Mouse (Mus musculus): Measurements from ENCODE around the gene Abcc9. TPM values are rescaled to one million over a fixed set of nuclear protein-coding genes. Genes with fewer than 3 reads are reported as not detected.
"Not testable (repeated sequence)": the region's sequence is repeated elsewhere in the genome, so short reads cannot be mapped to it uniquely, and the experiment has no call there.

The Abcc9 gene
- polyA plus RNA-seq, 2 experiments = 1.0 to 2.0 TPM

GRCm38 (mm10) chr6:142669343-142669742 lies 32.8 kb downstream of the Abcc9 start:
- H3K27ac ChIP-seq = no peak overlapping the region
- H3K4me1 ChIP-seq (replicated peaks; ENCODE audit: control insufficient read depth in 2 of 2, insufficient read depth in 2 of 2, low read length in 1 of 2) = no peaks in the 10 kb centered on the region
- DNase-seq (ENCODE audit: low read depth in 3 of 3, low spot score in 3 of 3) (no peak), ATAC-seq (ENCODE audit: insufficient read depth) (no peak)
- 76% methylated on average over 6 of the region's 6 CpGs for WGBS (ENCODE audit: insufficient replicate concordance)
- no peaks in the 10 kb centered on the region for H3K9me3 ChIP-seq (ENCODE audit: control insufficient read depth, low read length)
- TF ChIP-seq EP300 (IDR thresholded peaks at IDR 0.05; ENCODE audit: low read depth) (no peak), CTCF (IDR thresholded peaks at IDR 0.05; ENCODE audit: low read depth) (no peak)
- H3K4me3 ChIP-seq (ENCODE audit: insufficient read depth in 1 of 2, low read depth in 2 of 2, low read length in 2 of 2) = no peak overlapping the region
- H3K9ac ChIP-seq (replicated peaks) = no peak overlapping the region
- H3K27me3 ChIP-seq (ENCODE audit: control insufficient read depth, insufficient read depth, low read length) = no peaks in the 10 kb centered on the region
- no peaks in the 10 kb centered on the region for H3K36me3 ChIP-seq (replicated peaks; ENCODE audit: control insufficient read depth, insufficient read depth, low read depth)
- no peak overlapping the region for H3K4me2 ChIP-seq (ENCODE audit: low read depth)

- no peaks in the 10 kb centered on the region for H3K9me3 ChIP-seq (ENCODE audit: control insufficient read depth, low read length)
- no peak overlapping the region for H3K4me3 ChIP-seq (ENCODE audit: insufficient read depth in 1 of 2, low read depth in 2 of 2, low read length in 2 of 2)
- no peak for ATAC-seq (ENCODE audit: insufficient read depth)
- no peak overlapping the region for H3K27ac ChIP-seq
- DNase-seq (ENCODE audit: low read depth in 3 of 3, low spot score in 3 of 3) = no peak
- H3K9ac ChIP-seq (replicated peaks) = no peak overlapping the region
- H3K36me3 ChIP-seq (replicated peaks; ENCODE audit: control insufficient read depth, insufficient read depth, low read depth) = no peaks in the 10 kb centered on the region
- H3K4me1 ChIP-seq (replicated peaks; ENCODE audit: control insufficient read depth in 2 of 2, insufficient read depth in 2 of 2, low read length in 1 of 2) = no peaks in the 10 kb centered on the region
- H3K27me3 ChIP-seq (ENCODE audit: control insufficient read depth, insufficient read depth, low read length) = no peaks in the 10 kb centered on the region
- no peak for TF ChIP-seq CTCF (IDR thresholded peaks at IDR 0.05; ENCODE audit: low read depth)
- no peak for TF ChIP-seq EP300 (IDR thresholded peaks at IDR 0.05; ENCODE audit: low read depth)
- WGBS (ENCODE audit: insufficient replicate concordance) = 71% methylated on average over 6 of the region's 6 CpGs
- no peak overlapping the region for H3K4me2 ChIP-seq (ENCODE audit: low read depth)
Measured at GRCm38 (mm10) chr6:142668831-142669230, 33.3 kb downstream of the Abcc9 start.

- Histone ChIP-seq H3K9me3 (ENCODE audit: control insufficient read depth, low read length) (no peaks in the 10 kb centered on the region), H3K4me2 (ENCODE audit: low read depth) (no peak overlapping the region), H3K27me3 (ENCODE audit: control insufficient read depth, insufficient read depth, low read length) (no peaks in the 10 kb centered on the region), H3K9ac (replicated peaks) (no peak overlapping the region), H3K4me1 (replicated peaks; ENCODE audit: control insufficient read depth in 2 of 2, insufficient read depth in 2 of 2, low read length in 1 of 2) (no peaks in the 10 kb centered on the region), H3K27ac (no peak overlapping the region), H3K36me3 (replicated peaks; ENCODE audit: control insufficient read depth, insufficient read depth, low read depth) (no peaks in the 10 kb centered on the region), H3K4me3 (ENCODE audit: insufficient read depth in 1 of 2, low read depth in 2 of 2, low read length in 2 of 2) (no peak overlapping the region)
- 15% methylated on average over 1 of the region's 1 CpGs for WGBS (ENCODE audit: insufficient replicate concordance)
- ATAC-seq (ENCODE audit: insufficient read depth) = no peak
- no peak for TF ChIP-seq EP300 (IDR thresholded peaks at IDR 0.05; ENCODE audit: low read depth)
- no peak for TF ChIP-seq CTCF (IDR thresholded peaks at IDR 0.05; ENCODE audit: low read depth)
- DNase-seq (ENCODE audit: low read depth in 3 of 3, low spot score in 3 of 3) = no peak
Measured at GRCm38 (mm10) chr6:142668419-142668766, 33.7 kb downstream of the Abcc9 start.

- 60% methylated on average over 7 of the region's 7 CpGs for WGBS (ENCODE audit: insufficient replicate concordance)
- ATAC-seq (ENCODE audit: insufficient read depth) (no peak), DNase-seq (ENCODE audit: low read depth in 3 of 3, low spot score in 3 of 3) (no peak)
- no peaks in the 10 kb centered on the region for H3K9me3 ChIP-seq (ENCODE audit: control insufficient read depth, low read length)
- no peak overlapping the region for H3K4me2 ChIP-seq (ENCODE audit: low read depth)
- H3K4me1 ChIP-seq (replicated peaks; ENCODE audit: control insufficient read depth in 2 of 2, insufficient read depth in 2 of 2, low read length in 1 of 2) = no peaks in the 10 kb centered on the region
- H3K4me3 ChIP-seq (ENCODE audit: insufficient read depth in 1 of 2, low read depth in 2 of 2, low read length in 2 of 2) = no peak overlapping the region
- H3K9ac ChIP-seq (replicated peaks) = no peak overlapping the region
- no peak for TF ChIP-seq CTCF (IDR thresholded peaks at IDR 0.05; ENCODE audit: low read depth)
- no peak for TF ChIP-seq EP300 (IDR thresholded peaks at IDR 0.05; ENCODE audit: low read depth)
- no peaks in the 10 kb centered on the region for H3K36me3 ChIP-seq (replicated peaks; ENCODE audit: control insufficient read depth, insufficient read depth, low read depth)
- H3K27ac ChIP-seq = no peak overlapping the region
- H3K27me3 ChIP-seq (ENCODE audit: control insufficient read depth, insufficient read depth, low read length) = no peaks in the 10 kb centered on the region
Measured at GRCm38 (mm10) chr6:142667701-142668418, 34.3 kb downstream of the Abcc9 start.

- H3K27me3 ChIP-seq (ENCODE audit: control insufficient read depth, insufficient read depth, low read length); ATAC-seq (ENCODE audit: insufficient read depth); DNase-seq (ENCODE audit: low read depth in 3 of 3, low spot score in 3 of 3); H3K9ac ChIP-seq (replicated peaks); H3K36me3 ChIP-seq (replicated peaks; ENCODE audit: control insufficient read depth, insufficient read depth, low read depth); H3K9me3 ChIP-seq (ENCODE audit: control insufficient read depth, low read length); H3K4me1 ChIP-seq (replicated peaks; ENCODE audit: control insufficient read depth in 2 of 2, insufficient read depth in 2 of 2, low read length in 1 of 2); H3K4me2 ChIP-seq (ENCODE audit: low read depth); H3K4me3 ChIP-seq (ENCODE audit: insufficient read depth in 1 of 2, low read depth in 2 of 2, low read length in 2 of 2); H3K27ac ChIP-seq: not testable (repeated sequence)
- WGBS (ENCODE audit: insufficient replicate concordance) = 90% methylated on average over 3 of the region's 3 CpGs
Measured at GRCm38 (mm10) chr6:142662056-142662455, 40.1 kb downstream of the Abcc9 start.
